ENCODE assay signal across 15 mouse cellular contexts in genomic region chr5:113990593-113990992, GRCm38 (mm10). TPM values are rescaled to one million over a fixed set of nuclear protein-coding genes. Genes with fewer than 3 reads are reported as not detected.
A peak's percentile ranks its signal among the peaks of the same experiment; 100 is the strongest.
DNase-seq lines count a peak whose midpoint lies in the region; ATAC-seq and TF ChIP-seq lines count a peak whose summit lies in the region.
"Had no signal": no experiment of that assay in that cellular context is flagged by ENCODE, and none has a peak within 500 bp of the region (broad histone marks: within the 10 kb centered on the region; RNA-seq: fewer than 3 reads in every experiment).

No protein-coding gene starts in this region.

- peak overlapping the region; percentile 63 for H3K4me2 ChIP-seq in liver, embryonic 13.5 days
- H3K4me2 ChIP-seq: embryonic facial prominence, embryonic 13.5 days had no signal

- TF ChIP-seq CTCF in layer of hippocampus, adult 2 months (conservative IDR thresholded peaks at IDR 0.05): peak; percentile 37

- no peaks in the 10 kb centered on the region for H3K9me3 ChIP-seq in liver, embryonic 13.5 days (replicated peaks)
- H3K9me3 ChIP-seq: embryonic facial prominence, embryonic 13.5 days had no signal

- DNase-seq in adrenal gland, postnatal 14 days: peak; percentile 25
- no peak for DNase-seq in adrenal gland, adult 18-20 months (ENCODE audit: low spot score in 2 of 2)
- no peak for DNase-seq in layer of hippocampus, adult 2 months (ENCODE audit: low spot score in 2 of 2)
- DNase-seq in layer of hippocampus, adult 18-20 months (ENCODE audit: low spot score in 2 of 2): no peak
- peak; percentile 69 for DNase-seq in MN1 (ENCODE audit: low spot score)
- no peak for DNase-seq in liver, embryonic 13.5 days
- DNase-seq in thymus, postnatal 10 days (ENCODE audit: low spot score in 2 of 2): no peak
- DNase-seq in thymus, postnatal 14 days: no peak
- DNase-seq: cerebellum, postnatal 36 days; kidney, postnatal 14 days; lung, postnatal 14 days had no signal

- no peak for ATAC-seq in liver, embryonic 13.5 days (ENCODE audit: low read depth)

- no peak overlapping the region for H3K27ac ChIP-seq in layer of hippocampus, adult 2 months
- peak overlapping the region; percentile 87 for H3K27ac ChIP-seq in liver, embryonic 13.5 days
- H3K27ac ChIP-seq: embryonic facial prominence, embryonic 13.5 days; hindbrain, embryonic 14.5 days had no signal

- H3K27me3 ChIP-seq in liver, embryonic 13.5 days: peaks cover under 1% of the 10 kb centered on the region; the same call in 1 of the 2 replicates
- H3K27me3 ChIP-seq: embryonic facial prominence, embryonic 13.5 days had no signal

- H3K4me3 ChIP-seq in layer of hippocampus, adult 2 months: no peak overlapping the region
- no peak overlapping the region for H3K4me3 ChIP-seq in liver, embryonic 13.5 days (replicated peaks)
- H3K4me3 ChIP-seq: embryonic facial prominence, embryonic 13.5 days had no signal

- peaks cover 8% of the 10 kb centered on the region; the same call in 1 of the 2 replicates for H3K36me3 ChIP-seq in liver, embryonic 13.5 days

- H3K4me1 ChIP-seq in liver, embryonic 13.5 days (replicated peaks): peaks cover 84% of the 10 kb centered on the region

- 77% methylated on average over 5 of the region's 5 CpGs for WGBS in liver, embryonic 13.5 days (ENCODE audit: insufficient replicate concordance)

- H3K9ac ChIP-seq in liver, embryonic 13.5 days: peak overlapping the region; percentile 71

RNA-seq across cellular contexts. Expression of gene Ssh1, which starts 3.1 kb away (rescaled TPM):
- 18.8 and 21.2 TPM in 2 replicates for total RNA-seq in adrenal gland, postnatal 14 days (2021)
- total RNA-seq in adrenal gland, adult 18-20 months (2021): 10 to 100 TPM; 15.0 to 15.5 TPM
- total RNA-seq in layer of hippocampus, adult 2 months (2021): 10 to 100 TPM; 25.8 to 28.1 TPM
- total RNA-seq in layer of hippocampus, adult 18-20 months (2021): 10 to 100 TPM; 27.5 to 29.2 TPM
- polyA plus RNA-seq in liver, embryonic 13.5 days (2015; fragmentation: Nextera tagmentation; extraction: Ambion mirVana): 5.4 and 6.0 TPM in 2 replicates

RNA-seq across cellular contexts. Expression of gene Dao, which starts 12.9 kb away (rescaled TPM):
- not detected in 2 replicates for total RNA-seq in adrenal gland, postnatal 14 days (2021)
- total RNA-seq in adrenal gland, adult 18-20 months (2021): under 1 TPM in 1 of 2 experiments, not detected in 1; 0.20 TPM
- not detected for total RNA-seq in layer of hippocampus, adult 2 months (2021)
- not detected for total RNA-seq in layer of hippocampus, adult 18-20 months (2021)
- polyA plus RNA-seq in liver, embryonic 13.5 days (2015; fragmentation: Nextera tagmentation; extraction: Ambion mirVana): not detected in 2 replicates
- total RNA-seq: heart, adult 8-10 months; left cerebral cortex, adult 18-20 months had no signal
- polyA plus RNA-seq: embryonic facial prominence, embryonic 13.5 days; hindbrain, embryonic 14.5 days had no signal

Comparison
In these comparisons a context has a peak if more than half of its experiments do, and no peak if none do; other contexts are left out.
1. DNase-seq: peak in adrenal gland, postnatal 14 days (single experiment) and MN1 (single experiment); none in adrenal gland, adult 18-20 months (0 of 2), layer of hippocampus, adult 2 months (0 of 2), layer of hippocampus, adult 18-20 months (0 of 2), liver, embryonic 13.5 days (single experiment), thymus, postnatal 10 days (0 of 2) and thymus, postnatal 14 days (single experiment).